Mouse (Mus musculus) forebrain, embryonic 13.5 days (tissue): ENCODE results near the gene Gpr108. TPM values are rescaled to one million over a fixed set of nuclear protein-coding genes. Genes with fewer than 3 reads are reported as not detected.

ENCODE experiments used
- ATAC-seq: fragments of 200-750 bp; cut with Nextera tagmentation; 2 replicates; pipeline ENCODE4 v1.8.0; 2017
- H3K27ac ChIP-seq: fragments of 300-500 bp; sonication (generic); 2 replicates; pipeline ENCODE4 v1.5.1; 2015; ENCODE audit warnings: inconsistent platforms, mild to moderate bottlenecking, moderate library complexity
- H3K27me3 ChIP-seq: fragments of 300-500 bp; sonication (generic); 2 replicates; pipeline ENCODE4 v1.6.1; 2015; ENCODE audit warnings: mild to moderate bottlenecking, inconsistent platforms
- H3K36me3 ChIP-seq: fragments of 300-500 bp; sonication (generic); 2 replicates; pipeline ENCODE4 v1.6.1; 2015; ENCODE audit warnings: mild to moderate bottlenecking, inconsistent platforms; ENCODE audit not compliant: poor library complexity, severe bottlenecking
- H3K4me1 ChIP-seq: fragments of 300-500 bp; sonication (generic); 2 replicates; pipeline ENCODE4 v1.6.1; 2015; ENCODE audit warnings: inconsistent platforms
- H3K4me2 ChIP-seq: fragments of 300-500 bp; sonication (generic); 2 replicates; pipeline ENCODE4 v1.6.1; 2015; ENCODE audit warnings: inconsistent platforms, mild to moderate bottlenecking, moderate library complexity
- H3K4me3 ChIP-seq: fragments of 300-500 bp; sonication (generic); 2 replicates; pipeline ENCODE4 v1.5.1; 2015; ENCODE audit warnings: mild to moderate bottlenecking, inconsistent platforms
- H3K9ac ChIP-seq: fragments of 300-500 bp; sonication (generic); 2 replicates; pipeline ENCODE4 v1.6.1; 2015; ENCODE audit warnings: mild to moderate bottlenecking, inconsistent platforms
- H3K9me3 ChIP-seq: fragments of 300-500 bp; sonication (generic); replicated peaks from 2 replicates; pipeline ENCODE4 v1.6.1; 2016; ENCODE audit warnings: inconsistent platforms
- WGBS: fragments of 180-500 bp; shearing (Covaris S2); methylation state at CpG from one replicate; pipeline ENCODE4 v1.1.7; 2015; 5-methylcytosine and 5-hydroxymethylcytosine counted together
- polyA plus RNA-seq: library from polyadenylated mRNA; unstranded; fragments of >200 nt; fragmentation: Nextera tagmentation; extraction: Ambion mirVana; gene quantifications from 2 replicates; pipeline ENCODE4 v1.2.1, GENCODE M21; 2015

Gpr108 gene
- polyA plus RNA-seq, 1 experiment from 2014 or later = 17.8 TPM

GRCm38 (mm10) chr17:57218335-57218900, 29.8 kb downstream of the Gpr108 start:
- no peak overlapping the region for H3K4me2 ChIP-seq
- no peaks in the 10 kb centered on the region for H3K9me3 ChIP-seq
- 81% methylated on average over 12 of the region's 12 CpGs for WGBS
- H3K36me3 ChIP-seq = no peaks in the 10 kb centered on the region
- H3K4me3 ChIP-seq = no peak overlapping the region
- H3K27ac ChIP-seq = no peak overlapping the region
- ATAC-seq = no peak
- no peaks in the 10 kb centered on the region for H3K4me1 ChIP-seq
- 0 out of 2 replicates have a peak, but pooled peaks cover 3% of the 10 kb centered on the region for H3K27me3 ChIP-seq
- H3K9ac ChIP-seq = no peak overlapping the region

GRCm38 (mm10) chr17:57214676-57215387, 33.4 kb downstream of the Gpr108 start:
- 50% methylated on average over 13 of the region's 13 CpGs for WGBS
- Histone ChIP-seq H3K36me3 (no peaks in the 10 kb centered on the region), H3K27ac (no peak overlapping the region), H3K27me3 (0 out of 2 replicates have a peak, but pooled peaks cover 3% of the 10 kb centered on the region), H3K4me3 (no peak overlapping the region), H3K4me1 (no peaks in the 10 kb centered on the region), H3K4me2 (0 out of 2 replicates have a peak overlapping the region, but pooled peaks have one; percentile 2), H3K9ac (no peak overlapping the region), H3K9me3 (no peaks in the 10 kb centered on the region)
- ATAC-seq = peak; percentile 71

- no peaks in the 10 kb centered on the region for H3K4me1 ChIP-seq
- no peak overlapping the region for H3K4me3 ChIP-seq
- no peak overlapping the region for H3K27ac ChIP-seq
- no peak for ATAC-seq
- H3K9ac ChIP-seq = no peak overlapping the region
- no peaks in the 10 kb centered on the region for H3K9me3 ChIP-seq
- no peaks in the 10 kb centered on the region for H3K36me3 ChIP-seq
- H3K4me2 ChIP-seq = no peak overlapping the region
- WGBS = 68% methylated on average over 9 of the region's 9 CpGs
- no peaks in the 10 kb centered on the region for H3K27me3 ChIP-seq
These were observed 36.7 kb downstream of the Gpr108 start for GRCm38 (mm10) chr17:57211501-57211900.

GRCm38 (mm10) chr17:57209330-57209729, 38.9 kb downstream of the Gpr108 start:
- no peaks in the 10 kb centered on the region for H3K27me3 ChIP-seq
- no peak overlapping the region for H3K27ac ChIP-seq
- no peak overlapping the region for H3K4me2 ChIP-seq
- H3K9ac ChIP-seq = no peak overlapping the region
- H3K4me3 ChIP-seq = no peak overlapping the region
- no peaks in the 10 kb centered on the region for H3K4me1 ChIP-seq
- no peak for ATAC-seq
- no peaks in the 10 kb centered on the region for H3K9me3 ChIP-seq
- WGBS = 86% methylated on average over 4 of the region's 4 CpGs
- H3K36me3 ChIP-seq = no peaks in the 10 kb centered on the region

- 86% methylated on average over 3 of the region's 3 CpGs for WGBS
These were observed 40.3 kb downstream of the Gpr108 start for GRCm38 (mm10) chr17:57207938-57208337.

GRCm38 (mm10) chr17:57201841-57202724, 46.2 kb downstream of the Gpr108 start:
- Histone ChIP-seq H3K4me2 (no peak overlapping the region), H3K9ac (no peak overlapping the region), H3K9me3 (no peaks in the 10 kb centered on the region), H3K4me3 (no peak overlapping the region), H3K27ac (no peak overlapping the region), H3K4me1 (no peaks in the 10 kb centered on the region), H3K27me3 (no peaks in the 10 kb centered on the region), H3K36me3 (no peaks in the 10 kb centered on the region)
- ATAC-seq = no peak
- WGBS = 84% methylated on average over 10 of the region's 10 CpGs

More at GRCm38 (mm10) chr17:57207938-57208337, 40.3 kb downstream of the Gpr108 start:
- Histone ChIP-seq H3K27ac (no peak overlapping the region), H3K4me2 (no peak overlapping the region), H3K9me3 (no peaks in the 10 kb centered on the region), H3K9ac (no peak overlapping the region), H3K4me3 (no peak overlapping the region), H3K27me3 (no peaks in the 10 kb centered on the region), H3K36me3 (no peaks in the 10 kb centered on the region), H3K4me1 (no peaks in the 10 kb centered on the region)
- ATAC-seq = no peak

GRCm38 (mm10) chr17:57198252-57198651, 50.0 kb downstream of the Gpr108 start:
- WGBS = 81% methylated on average over 3 of the region's 3 CpGs
- no peaks in the 10 kb centered on the region for H3K27me3 ChIP-seq
- H3K9ac ChIP-seq = no peak overlapping the region
- H3K27ac ChIP-seq = no peak overlapping the region
- no peaks in the 10 kb centered on the region for H3K36me3 ChIP-seq
- no peaks in the 10 kb centered on the region for H3K4me1 ChIP-seq
- no peak overlapping the region for H3K4me2 ChIP-seq
- ATAC-seq = no peak
- no peak overlapping the region for H3K4me3 ChIP-seq
- no peaks in the 10 kb centered on the region for H3K9me3 ChIP-seq

GRCm38 (mm10) chr17:57195326-57196010, 52.8 kb downstream of the Gpr108 start:
- Histone ChIP-seq H3K27me3 (no peaks in the 10 kb centered on the region), H3K27ac (no peak overlapping the region), H3K9ac (no peak overlapping the region), H3K4me3 (no peak overlapping the region), H3K4me1 (no peaks in the 10 kb centered on the region), H3K36me3 (no peaks in the 10 kb centered on the region), H3K9me3 (no peaks in the 10 kb centered on the region), H3K4me2 (no peak overlapping the region)
- WGBS = 85% methylated on average over 8 of the region's 8 CpGs
- ATAC-seq = no peak

- Histone ChIP-seq H3K27ac (no peak overlapping the region), H3K36me3 (no peaks in the 10 kb centered on the region), H3K9ac (no peak overlapping the region), H3K4me3 (no peak overlapping the region), H3K9me3 (no peaks in the 10 kb centered on the region), H3K4me1 (no peaks in the 10 kb centered on the region), H3K4me2 (no peak overlapping the region), H3K27me3 (no peaks in the 10 kb centered on the region)
- 83% methylated on average over 3 of the region's 3 CpGs for WGBS
- no peak for ATAC-seq
These were observed 53.5 kb downstream of the Gpr108 start for GRCm38 (mm10) chr17:57194771-57195170.

GRCm38 (mm10) chr17:57194041-57194507, 54.2 kb downstream of the Gpr108 start, which contains the start of gene Tnfsf14:
TSS of gene Tnfsf14 (minus strand) at chr17:57194177.
- WGBS = 83% methylated on average over 11 of the region's 11 CpGs
- Histone ChIP-seq H3K9ac (no peak within 1 kb of the TSS), H3K27me3 (no peaks in the 10 kb centered on the region), H3K4me3 (no peak within 1 kb of the TSS), H3K27ac (no peak within 1 kb of the TSS), H3K4me1 (no peaks in the 10 kb centered on the region), H3K36me3 (no peaks in the 10 kb centered on the region), H3K4me2 (no peak within 1 kb of the TSS), H3K9me3 (no peaks in the 10 kb centered on the region)
- no peak for ATAC-seq

GRCm38 (mm10) chr17:57188510-57189192, 59.6 kb downstream of the Gpr108 start:
- Histone ChIP-seq H3K27me3 (no peaks in the 10 kb centered on the region), H3K9me3 (no peaks in the 10 kb centered on the region), H3K27ac (no peak overlapping the region), H3K36me3 (no peaks in the 10 kb centered on the region), H3K4me3 (no peak overlapping the region), H3K4me1 (no peaks in the 10 kb centered on the region), H3K4me2 (no peak overlapping the region), H3K9ac (no peak overlapping the region)
- 90% methylated on average over 12 of the region's 12 CpGs for WGBS
- ATAC-seq = no peak
